Mouse (Mus musculus) hindbrain, embryonic 10.5 days (tissue): ENCODE data around the gene Xxylt1. TPM values are rescaled to one million over a fixed set of nuclear protein-coding genes. Genes with fewer than 3 reads are reported as not detected.

Experiments
- DNase-seq: peaks from one replicate; pipeline ENCODE4 v3.0.0-alpha.2; 2017; ENCODE audit warnings: low spot score
- H3K27ac ChIP-seq: fragments of 300-500 bp; sonication (generic); 2 replicates; pipeline ENCODE4 v1.5.1; 2016; ENCODE audit warnings: mild to moderate bottlenecking, moderate library complexity
- H3K27me3 ChIP-seq: fragments of 300-500 bp; sonication (generic); 2 replicates; pipeline ENCODE4 v1.6.1; 2016; ENCODE audit warnings: mild to moderate bottlenecking; ENCODE audit not compliant: poor library complexity, insufficient read depth, severe bottlenecking
- H3K36me3 ChIP-seq: fragments of 300-500 bp; sonication (generic); 2 replicates; pipeline ENCODE4 v1.6.1; 2016; ENCODE audit warnings: mild to moderate bottlenecking, moderate library complexity
- H3K4me1 ChIP-seq: fragments of 300-500 bp; sonication (generic); replicated peaks from 2 replicates; pipeline ENCODE4 v1.6.1; 2016; ENCODE audit warnings: mild to moderate bottlenecking
- H3K4me3 ChIP-seq: fragments of 300-500 bp; sonication (generic); 2 replicates; pipeline ENCODE4 v1.5.1; 2016; ENCODE audit warnings: mild to moderate bottlenecking, moderate library complexity
- H3K9me3 ChIP-seq: fragments of 300-500 bp; sonication (generic); 2 replicates; pipeline ENCODE4 v1.6.1; 2016; ENCODE audit warnings: mild to moderate bottlenecking, moderate library complexity
- WGBS: fragments of 180-500 bp; shearing (Covaris S2); methylation state at CpG from one replicate; pipeline ENCODE4 v1.1.7; 2016; 5-methylcytosine and 5-hydroxymethylcytosine counted together
- polyA plus RNA-seq: library from polyadenylated mRNA; unstranded; fragments of >200 nt; fragmentation: Nextera tagmentation; extraction: Ambion mirVana; gene quantifications from 2 replicates; pipeline ENCODE4 v1.2.1, GENCODE M21; 2016

Gene Xxylt1
- polyA plus RNA-seq, 1 experiment from 2014 or later = 12.1 TPM

GRCm38 (mm10) chr16:31052812-31053211 is 28.4 kb downstream of the Xxylt1 start:
- no peaks in the 10 kb centered on the region for H3K9me3 ChIP-seq
- peaks cover 12% of the 10 kb centered on the region for H3K4me1 ChIP-seq
- no peak for DNase-seq
- 85% methylated on average over 6 of the region's 6 CpGs for WGBS
- H3K4me3 ChIP-seq = no peak overlapping the region
- H3K36me3 ChIP-seq = 0 out of 2 replicates have a peak, but pooled peaks cover 5% of the 10 kb centered on the region
- H3K27ac ChIP-seq = no peak overlapping the region
- H3K27me3 ChIP-seq = no peaks in the 10 kb centered on the region

GRCm38 (mm10) chr16:31052177-31052726 is 29.0 kb downstream of the Xxylt1 start:
- no peaks in the 10 kb centered on the region for H3K9me3 ChIP-seq
- no peak overlapping the region for H3K4me3 ChIP-seq
- WGBS = 81% methylated on average over 7 of the region's 7 CpGs
- H3K27me3 ChIP-seq = no peaks in the 10 kb centered on the region
- 0 out of 2 replicates have a peak, but pooled peaks cover 5% of the 10 kb centered on the region for H3K36me3 ChIP-seq
- no peak for DNase-seq
- H3K4me1 ChIP-seq = peaks cover 17% of the 10 kb centered on the region
- H3K27ac ChIP-seq = no peak overlapping the region; the same call in 1 of the 2 replicates

DNA sequence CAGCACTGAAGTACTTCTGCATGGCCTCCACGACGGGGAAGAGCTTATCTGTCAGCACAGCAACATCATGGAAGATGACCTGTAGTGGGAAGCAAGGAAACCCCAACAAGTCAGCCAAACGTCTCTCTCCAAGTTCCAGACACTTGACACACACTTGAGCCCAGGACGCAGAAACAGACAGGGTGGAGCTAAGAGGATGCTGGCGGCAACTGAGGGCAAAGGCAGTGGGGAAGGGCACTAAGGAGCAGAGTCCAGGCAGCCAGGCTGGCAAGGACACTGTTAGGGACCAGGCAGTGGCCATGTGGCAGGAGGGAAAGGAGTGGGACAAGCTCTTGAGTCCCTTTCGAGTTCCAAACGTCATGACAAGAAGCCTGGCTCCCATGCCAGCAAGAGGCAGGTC is 30.5 kb downstream of the Xxylt1 start:
- H3K27ac ChIP-seq = no peak overlapping the region
- no peak for DNase-seq
- H3K4me3 ChIP-seq = no peak overlapping the region
- no peaks in the 10 kb centered on the region for H3K27me3 ChIP-seq
- 0 out of 2 replicates have a peak, but pooled peaks cover 5% of the 10 kb centered on the region for H3K36me3 ChIP-seq
- WGBS = 88% methylated on average over 7 of the region's 7 CpGs
- H3K4me1 ChIP-seq = peaks cover 26% of the 10 kb centered on the region
- no peaks in the 10 kb centered on the region for H3K9me3 ChIP-seq

- 86% methylated on average over 6 of the region's 6 CpGs for WGBS
- Histone ChIP-seq H3K4me3 (no peak overlapping the region), H3K9me3 (no peaks in the 10 kb centered on the region), H3K27ac (no peak overlapping the region), H3K27me3 (no peaks in the 10 kb centered on the region), H3K36me3 (0 out of 2 replicates have a peak, but pooled peaks cover 5% of the 10 kb centered on the region), H3K4me1 (peaks cover 37% of the 10 kb centered on the region)
- DNase-seq = no peak
Observed at GRCm38 (mm10) chr16:31048194-31048593, 33.0 kb downstream of the Xxylt1 start.

DNA sequence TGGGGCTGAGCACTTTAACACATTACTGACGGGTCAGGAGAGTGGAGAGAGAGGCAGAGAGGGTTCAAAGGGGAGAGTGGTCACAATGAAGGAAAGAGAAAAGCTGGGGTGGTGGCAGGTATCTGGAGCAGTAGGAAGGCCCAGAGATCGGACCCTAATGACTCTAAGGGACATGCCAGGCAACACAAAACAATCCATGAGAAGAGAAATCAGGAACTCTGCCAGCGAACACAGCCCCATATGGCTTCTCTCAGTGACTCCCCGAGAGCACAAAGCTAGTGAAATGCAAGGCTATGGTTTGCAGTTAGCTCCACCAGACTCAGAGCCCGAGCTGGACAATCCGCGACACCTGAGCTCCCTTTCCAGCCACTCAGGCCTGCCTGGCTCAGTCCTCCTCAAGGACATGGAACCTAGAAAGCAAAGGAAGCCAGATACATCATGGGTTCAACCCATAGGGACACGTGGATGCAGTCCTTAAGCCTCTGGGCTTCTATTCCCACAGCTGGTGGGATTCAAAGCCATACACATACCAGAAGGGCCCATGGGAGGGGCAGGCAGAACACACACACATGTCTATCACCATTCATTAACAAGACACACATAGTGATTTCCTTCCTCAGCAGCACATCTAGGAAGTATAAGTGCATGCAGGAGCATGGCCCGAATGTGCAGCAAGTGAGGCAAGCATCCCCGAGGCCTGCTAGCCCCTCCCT is 33.9 kb downstream of the Xxylt1 start:
- H3K27me3 ChIP-seq = no peaks in the 10 kb centered on the region
- no peak overlapping the region for H3K4me3 ChIP-seq
- 87% methylated on average over 10 of the region's 10 CpGs for WGBS
- peak overlapping the region; percentile 59 for H3K27ac ChIP-seq
- no peak for DNase-seq
- H3K4me1 ChIP-seq = peaks cover 36% of the 10 kb centered on the region
- 0 out of 2 replicates have a peak, but pooled peaks cover 5% of the 10 kb centered on the region for H3K36me3 ChIP-seq
- H3K9me3 ChIP-seq = no peaks in the 10 kb centered on the region

DNA sequence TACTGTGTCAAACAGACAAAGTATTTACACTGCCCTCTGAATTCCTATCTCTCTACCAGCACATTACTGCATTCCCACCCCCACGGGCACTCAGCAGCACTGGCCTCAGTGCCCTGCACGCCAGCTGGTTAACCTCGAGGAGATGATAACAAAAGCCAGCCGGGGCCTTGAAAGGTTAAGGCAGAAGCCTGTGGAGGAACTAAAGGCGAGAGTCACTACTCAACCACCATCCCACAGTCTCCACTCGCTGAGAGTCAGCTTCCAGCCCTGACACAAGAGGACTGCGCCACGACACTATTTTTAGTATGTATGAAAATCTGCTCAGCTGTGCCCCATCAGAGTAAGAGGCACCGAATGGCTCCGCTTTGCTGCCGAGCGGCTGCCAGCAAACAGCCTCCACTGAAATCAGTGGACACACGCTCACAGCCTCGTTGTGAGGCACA is 35.0 kb downstream of the Xxylt1 start:
- H3K36me3 ChIP-seq = 0 out of 2 replicates have a peak, but pooled peaks cover 5% of the 10 kb centered on the region
- H3K4me1 ChIP-seq = peaks cover 31% of the 10 kb centered on the region
- DNase-seq = no peak
- H3K27ac ChIP-seq = peak overlapping the region; percentile 59; the same call in 1 of the 2 replicates
- H3K9me3 ChIP-seq = no peaks in the 10 kb centered on the region
- H3K27me3 ChIP-seq = no peaks in the 10 kb centered on the region
- 70% methylated on average over 14 of the region's 14 CpGs for WGBS
- no peak overlapping the region for H3K4me3 ChIP-seq

DNA sequence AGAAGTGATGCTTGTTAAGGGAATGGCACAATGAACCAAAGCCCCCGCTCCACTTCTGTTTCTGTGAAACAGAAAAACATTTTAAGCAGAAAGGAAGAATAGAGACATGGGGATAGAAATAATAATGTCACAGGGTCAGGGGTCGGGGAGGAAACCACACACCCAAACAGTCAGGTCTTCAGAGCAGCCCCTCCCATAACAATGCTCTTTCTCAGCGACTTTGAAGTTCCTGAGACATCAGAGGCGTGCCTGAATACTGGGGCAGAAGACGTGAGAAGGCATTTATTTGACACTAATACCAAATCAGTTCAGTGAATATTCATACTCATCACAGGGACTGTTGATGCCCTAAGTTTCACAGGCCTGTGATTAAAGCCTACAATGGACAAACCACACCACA is 36.0 kb downstream of the Xxylt1 start:
- WGBS = 49% methylated on average over 5 of the region's 5 CpGs
- Histone ChIP-seq H3K27ac (no peak overlapping the region), H3K4me3 (no peak overlapping the region), H3K36me3 (0 out of 2 replicates have a peak, but pooled peaks cover 1% of the 10 kb centered on the region), H3K9me3 (no peaks in the 10 kb centered on the region), H3K27me3 (no peaks in the 10 kb centered on the region), H3K4me1 (peaks cover 31% of the 10 kb centered on the region)
- no peak for DNase-seq

DNA sequence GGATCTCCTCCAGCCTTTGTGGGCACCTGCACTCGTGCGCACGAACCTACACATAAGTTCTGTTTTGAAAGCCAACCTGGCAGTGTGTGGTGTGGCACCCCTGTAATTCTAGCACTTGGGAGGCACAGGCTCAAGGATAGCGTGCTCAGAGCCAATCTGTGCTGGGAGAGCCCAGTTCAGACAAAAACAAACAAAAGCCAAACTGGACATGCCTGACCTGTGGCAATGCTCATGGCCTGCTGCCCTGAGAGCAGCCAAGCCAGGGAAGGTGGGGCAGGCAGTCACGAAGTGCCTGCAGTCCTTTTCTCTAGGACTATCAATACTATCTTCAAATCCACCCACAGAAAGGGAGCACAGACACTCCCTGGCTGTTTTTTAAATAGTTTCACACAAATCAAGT is 38.1 kb downstream of the Xxylt1 start:
- no peak for DNase-seq
- H3K9me3 ChIP-seq = no peaks in the 10 kb centered on the region
- H3K4me1 ChIP-seq = peaks cover 31% of the 10 kb centered on the region
- H3K36me3 ChIP-seq = no peaks in the 10 kb centered on the region
- no peaks in the 10 kb centered on the region for H3K27me3 ChIP-seq
- no peak overlapping the region for H3K4me3 ChIP-seq
- no peak overlapping the region for H3K27ac ChIP-seq
- WGBS = 92% methylated on average over 5 of the region's 5 CpGs

DNA sequence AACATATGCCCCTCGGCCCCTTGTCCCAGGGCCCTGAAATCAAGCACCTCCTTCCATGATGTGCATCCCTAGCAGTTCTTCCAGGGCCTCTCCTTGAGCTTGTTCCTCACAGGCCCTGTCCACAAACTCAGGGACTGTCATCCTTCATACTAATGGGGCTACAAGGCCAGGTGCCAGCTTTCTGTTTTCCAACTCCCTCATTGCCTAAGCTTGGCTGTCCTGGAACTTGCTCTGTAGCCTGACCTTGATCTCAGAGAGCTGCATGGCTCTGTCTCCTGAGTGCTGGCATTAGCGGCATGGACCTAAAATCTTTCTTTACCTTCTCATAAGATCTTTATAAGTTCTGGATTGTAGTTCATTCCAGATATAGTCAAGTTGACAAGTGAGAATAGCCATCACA is 39.7 kb downstream of the Xxylt1 start:
- 95% methylated on average over 2 of the region's 2 CpGs for WGBS
- peaks cover 20% of the 10 kb centered on the region for H3K4me1 ChIP-seq
- DNase-seq = no peak

DNA sequence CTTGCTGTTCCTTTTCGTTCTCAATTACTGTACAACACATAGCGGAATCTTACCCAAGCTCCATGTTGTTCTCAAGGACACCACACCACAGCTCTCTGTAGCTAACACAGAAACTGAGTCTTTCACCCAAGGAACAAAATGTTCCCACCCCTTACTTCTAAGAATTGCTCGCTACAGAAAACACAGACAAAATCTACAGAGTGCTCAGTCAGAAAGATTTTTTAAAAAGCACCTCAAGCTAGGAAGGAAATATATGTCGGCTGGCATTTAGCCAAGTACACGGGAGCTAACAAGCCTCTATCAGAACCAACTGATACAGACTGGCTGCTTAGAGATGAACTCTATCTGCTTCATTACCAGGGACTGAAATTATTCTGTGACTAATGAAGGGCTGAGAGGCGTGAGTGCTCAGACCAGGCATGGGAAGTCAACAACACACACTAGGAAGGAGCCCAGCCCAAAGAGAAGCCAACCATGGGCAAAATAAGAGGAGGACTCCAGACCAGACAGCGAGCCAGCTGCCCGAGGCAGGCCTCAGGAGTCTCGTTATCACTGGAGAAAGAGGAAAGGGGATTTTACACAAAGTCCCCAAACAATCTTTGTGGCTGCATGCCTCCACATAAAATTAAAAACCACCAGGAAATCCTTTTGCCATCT is 41.3 kb downstream of the Xxylt1 start:
- Histone ChIP-seq H3K9me3 (no peaks in the 10 kb centered on the region), H3K36me3 (no peaks in the 10 kb centered on the region), H3K4me3 (no peak overlapping the region), H3K4me1 (peaks cover 9% of the 10 kb centered on the region), H3K27me3 (no peaks in the 10 kb centered on the region), H3K27ac (no peak overlapping the region)
- no peak for DNase-seq
- WGBS = 91% methylated on average over 9 of the region's 9 CpGs

More for the DNA sequence above, 39.7 kb downstream of the Xxylt1 start:
- Histone ChIP-seq H3K9me3 (no peaks in the 10 kb centered on the region), H3K27ac (no peak overlapping the region), H3K36me3 (no peaks in the 10 kb centered on the region), H3K27me3 (no peaks in the 10 kb centered on the region), H3K4me3 (no peak overlapping the region)

- no peak for DNase-seq
- H3K4me1 ChIP-seq = peaks cover 22% of the 10 kb centered on the region
- no peak overlapping the region for H3K4me3 ChIP-seq
- no peaks in the 10 kb centered on the region for H3K9me3 ChIP-seq
- H3K36me3 ChIP-seq = no peaks in the 10 kb centered on the region
- no peak overlapping the region for H3K27ac ChIP-seq
- 75% methylated on average over 1 of the region's 1 CpGs for WGBS
- no peaks in the 10 kb centered on the region for H3K27me3 ChIP-seq
Observed at GRCm38 (mm10) chr16:31037431-31037830, 43.8 kb downstream of the Xxylt1 start.

GRCm38 (mm10) chr16:31035651-31036245 is 45.5 kb downstream of the Xxylt1 start:
- no peak for DNase-seq

More at GRCm38 (mm10) chr16:31035651-31036245, 45.5 kb downstream of the Xxylt1 start:
- no peaks in the 10 kb centered on the region for H3K9me3 ChIP-seq
- H3K36me3 ChIP-seq = no peaks in the 10 kb centered on the region
- WGBS = 89% methylated on average over 8 of the region's 8 CpGs
- H3K27me3 ChIP-seq = no peaks in the 10 kb centered on the region
- no peak overlapping the region for H3K27ac ChIP-seq
- H3K4me1 ChIP-seq = peaks cover 26% of the 10 kb centered on the region
- no peak overlapping the region for H3K4me3 ChIP-seq
